Mouse (Mus musculus): ENCODE data around the gene Epha4.

- TF ChIP-seq POLR2A (IDR thresholded peaks at IDR 0.05; ENCODE audit: control insufficient read depth, extremely low read depth, insufficient read depth, low read length, poor library complexity) (no peak), CTCF (IDR thresholded peaks at IDR 0.05; ENCODE audit: borderline replicate concordance, control insufficient read depth, extremely low read depth, insufficient read depth, low read length, poor library complexity) (no peak)
Measured at GRCm38 (mm10) chr1:77471037-77471436, 43.9 kb downstream of the Epha4 start.
